Mouse (Mus musculus): Measurements from ENCODE around the gene Ncapd2. TPM values are rescaled to one million over a fixed set of nuclear protein-coding genes. Genes with fewer than 3 reads are reported as not detected.
A peak's percentile ranks its signal among the peaks of the same experiment; 100 is the strongest.

Gene Ncapd2
- polyA plus RNA-seq, 1 experiment: 383 TPM

DNA sequence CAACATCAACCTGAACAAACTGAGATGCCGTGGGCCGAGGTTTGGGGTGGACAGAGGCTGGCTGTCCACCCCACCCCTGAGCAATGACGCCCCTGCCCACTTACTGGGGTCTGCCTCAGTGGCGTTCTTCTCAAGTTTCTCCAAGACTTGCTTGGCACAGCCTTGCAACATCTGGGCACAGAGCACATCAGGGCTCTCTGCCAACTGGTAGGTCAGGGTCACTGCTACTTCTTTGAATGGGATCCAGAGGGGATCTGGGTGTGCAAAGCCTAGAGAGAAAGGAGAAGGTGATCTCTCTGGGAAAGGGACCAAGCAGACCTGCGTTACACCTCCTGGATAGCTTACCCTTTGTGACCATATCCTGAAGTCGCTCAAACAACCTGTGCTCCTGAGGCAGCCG, 18.2 kb downstream of the Ncapd2 start:
- peaks cover 83% of the 10 kb centered on the region for H3K36me3 ChIP-seq (ENCODE audit: control insufficient read depth, insufficient read depth, low read length, poor library complexity, severe bottlenecking)
- H3K27ac ChIP-seq (ENCODE audit: insufficient read depth, low read length): peak overlapping the region; percentile 43
- TF ChIP-seq EP300 (IDR thresholded peaks at IDR 0.05; ENCODE audit: insufficient read depth, low read depth, low read length): no peak
- no peak for TF ChIP-seq CTCF (IDR thresholded peaks at IDR 0.05; ENCODE audit: low read depth, low read length)
- no peak for TF ChIP-seq POLR2A (IDR thresholded peaks at IDR 0.05; ENCODE audit: insufficient read depth, low read length)
- peaks cover 10% of the 10 kb centered on the region for H3K4me1 ChIP-seq (ENCODE audit: control insufficient read depth, insufficient read depth, low read length)
- no peak overlapping the region for H3K9ac ChIP-seq (ENCODE audit: low read depth, poor library complexity, severe bottlenecking)
- H3K27me3 ChIP-seq (ENCODE audit: control insufficient read depth, insufficient read depth, low read length, poor library complexity, severe bottlenecking): no peaks in the 10 kb centered on the region
- no peaks in the 10 kb centered on the region for H3K9me3 ChIP-seq (replicated peaks; ENCODE audit: control insufficient read depth, insufficient read depth, low read length, poor library complexity, severe bottlenecking)
- no peak overlapping the region for H3K4me3 ChIP-seq (ENCODE audit: low read depth, low read length)

DNA sequence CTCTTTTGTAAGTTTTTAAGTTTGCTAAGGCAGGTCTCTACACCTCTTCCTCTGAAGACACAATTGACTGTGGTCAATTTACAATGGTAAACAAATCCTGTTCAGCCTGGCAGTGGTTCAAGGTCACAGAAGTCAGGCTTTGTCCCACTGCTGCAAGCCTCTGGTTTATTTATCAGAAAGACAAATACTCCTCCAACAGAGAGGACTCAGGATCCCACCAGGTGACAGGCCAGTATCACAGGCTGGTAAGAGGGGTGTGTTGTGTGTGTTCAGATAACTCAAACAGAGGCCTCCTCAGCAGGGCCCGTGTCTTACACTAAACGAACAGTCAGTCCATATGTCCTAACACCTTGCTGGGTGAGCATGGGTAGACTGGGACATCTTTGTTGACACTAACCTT, 19.0 kb downstream of the Ncapd2 start:
- H3K27me3 ChIP-seq (ENCODE audit: control insufficient read depth, insufficient read depth, low read length, poor library complexity, severe bottlenecking): no peaks in the 10 kb centered on the region
- H3K9me3 ChIP-seq (replicated peaks; ENCODE audit: control insufficient read depth, insufficient read depth, low read length, poor library complexity, severe bottlenecking): no peaks in the 10 kb centered on the region
- H3K4me1 ChIP-seq (ENCODE audit: control insufficient read depth, insufficient read depth, low read length): peaks cover 11% of the 10 kb centered on the region
- no peak overlapping the region for H3K4me3 ChIP-seq (ENCODE audit: low read depth, low read length)
- no peak for TF ChIP-seq EP300 (IDR thresholded peaks at IDR 0.05; ENCODE audit: insufficient read depth, low read depth, low read length)
- TF ChIP-seq CTCF (IDR thresholded peaks at IDR 0.05; ENCODE audit: low read depth, low read length): no peak
- no peak for TF ChIP-seq POLR2A (IDR thresholded peaks at IDR 0.05; ENCODE audit: insufficient read depth, low read length)
- H3K27ac ChIP-seq (ENCODE audit: insufficient read depth, low read length): peak overlapping the region; percentile 67
- no peak overlapping the region for H3K9ac ChIP-seq (ENCODE audit: low read depth, poor library complexity, severe bottlenecking)
- peaks cover 81% of the 10 kb centered on the region for H3K36me3 ChIP-seq (ENCODE audit: control insufficient read depth, insufficient read depth, low read length, poor library complexity, severe bottlenecking)

DNA sequence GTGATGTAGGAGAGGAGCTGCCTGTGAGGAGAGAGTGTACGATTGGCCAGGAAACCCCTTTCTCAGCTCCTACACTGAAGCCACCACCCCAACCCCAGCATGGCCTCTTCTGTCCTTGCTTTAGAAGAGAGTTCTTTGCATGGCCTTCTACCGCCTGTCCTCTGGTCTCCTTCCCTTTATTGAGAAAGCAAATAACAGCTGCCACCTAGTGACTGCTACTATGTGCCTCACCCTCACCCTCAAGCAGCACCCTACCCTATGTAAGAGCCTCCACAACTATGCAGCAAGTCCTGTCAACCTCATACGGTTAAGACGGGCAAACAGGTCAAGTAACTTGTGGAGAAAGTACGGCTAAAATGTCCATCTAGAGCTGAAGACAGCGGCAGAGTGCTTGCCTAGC, 21.3 kb downstream of the Ncapd2 start:
- no peak overlapping the region for H3K4me3 ChIP-seq (ENCODE audit: low read depth, low read length)
- TF ChIP-seq POLR2A (IDR thresholded peaks at IDR 0.05; ENCODE audit: insufficient read depth, low read length) (no peak), CTCF (IDR thresholded peaks at IDR 0.05; ENCODE audit: low read depth, low read length) (no peak), EP300 (IDR thresholded peaks at IDR 0.05; ENCODE audit: insufficient read depth, low read depth, low read length) (no peak)

GRCm38 (mm10) chr6:125168086-125168485, 23.4 kb downstream of the Ncapd2 start:
- Histone ChIP-seq H3K27ac (ENCODE audit: insufficient read depth, low read length) (peak overlapping the region; percentile 77; the same call in 1 of the 2 replicates), H3K27me3 (ENCODE audit: control insufficient read depth, insufficient read depth, low read length, poor library complexity, severe bottlenecking) (no peaks in the 10 kb centered on the region), H3K4me1 (ENCODE audit: control insufficient read depth, insufficient read depth, low read length) (peaks cover 8% of the 10 kb centered on the region), H3K36me3 (ENCODE audit: control insufficient read depth, insufficient read depth, low read length, poor library complexity, severe bottlenecking) (peaks cover 67% of the 10 kb centered on the region), H3K4me3 (ENCODE audit: low read depth, low read length) (no peak overlapping the region), H3K9ac (ENCODE audit: low read depth, poor library complexity, severe bottlenecking) (no peak overlapping the region), H3K9me3 (replicated peaks; ENCODE audit: control insufficient read depth, insufficient read depth, low read length, poor library complexity, severe bottlenecking) (no peaks in the 10 kb centered on the region)
- no peak for TF ChIP-seq CTCF (IDR thresholded peaks at IDR 0.05; ENCODE audit: low read depth, low read length)
- no peak for TF ChIP-seq POLR2A (IDR thresholded peaks at IDR 0.05; ENCODE audit: insufficient read depth, low read length)
- no peak for TF ChIP-seq EP300 (IDR thresholded peaks at IDR 0.05; ENCODE audit: insufficient read depth, low read depth, low read length)

More for the DNA sequence above, 21.3 kb downstream of the Ncapd2 start:
- H3K27ac ChIP-seq (ENCODE audit: insufficient read depth, low read length): no peak overlapping the region
- peaks cover 11% of the 10 kb centered on the region for H3K4me1 ChIP-seq (ENCODE audit: control insufficient read depth, insufficient read depth, low read length)
- no peak overlapping the region for H3K9ac ChIP-seq (ENCODE audit: low read depth, poor library complexity, severe bottlenecking)
- no peaks in the 10 kb centered on the region for H3K27me3 ChIP-seq (ENCODE audit: control insufficient read depth, insufficient read depth, low read length, poor library complexity, severe bottlenecking)
- peaks cover 59% of the 10 kb centered on the region for H3K36me3 ChIP-seq (ENCODE audit: control insufficient read depth, insufficient read depth, low read length, poor library complexity, severe bottlenecking)
- H3K9me3 ChIP-seq (replicated peaks; ENCODE audit: control insufficient read depth, insufficient read depth, low read length, poor library complexity, severe bottlenecking): no peaks in the 10 kb centered on the region

DNA sequence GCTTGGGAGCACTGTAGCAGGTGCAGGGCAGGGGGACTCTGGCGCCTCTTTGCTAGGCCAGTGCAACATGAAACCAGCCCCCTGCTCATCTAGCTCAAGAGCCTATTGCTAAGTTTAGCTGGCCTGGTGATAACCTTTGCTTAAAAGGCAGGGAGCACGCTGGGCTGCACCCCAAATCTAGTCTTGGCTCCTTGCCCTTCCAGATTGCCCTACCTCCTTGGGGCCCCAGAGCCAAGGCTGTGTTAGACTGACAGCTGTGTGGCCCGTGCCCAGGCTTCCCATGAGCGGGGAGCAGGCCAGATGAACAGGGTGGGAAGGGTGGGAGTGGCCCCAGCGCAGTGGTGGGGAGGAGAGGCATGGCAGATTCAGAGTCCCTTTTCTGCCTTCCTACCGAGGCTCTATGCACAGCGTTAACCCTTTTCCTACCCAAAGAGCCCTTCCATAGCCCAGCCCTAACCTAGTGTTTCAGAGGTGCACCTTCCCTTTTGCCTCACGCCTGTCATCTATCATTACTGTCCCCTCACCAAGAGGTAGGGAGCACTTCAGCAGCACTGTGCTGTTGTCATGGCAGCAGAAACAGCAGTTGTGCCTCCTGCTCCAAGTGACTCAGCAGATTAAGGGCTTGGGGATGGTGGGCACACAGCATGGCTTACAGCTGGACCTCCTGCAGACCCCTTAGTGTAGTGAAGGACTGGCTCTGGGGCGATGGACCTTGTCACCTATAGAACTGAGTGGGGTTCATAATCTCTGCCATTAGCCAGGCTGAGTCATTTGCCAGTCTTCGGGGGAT, 24.4 kb downstream of the Ncapd2 start:
- peak overlapping the region; percentile 87 for H3K9ac ChIP-seq (ENCODE audit: low read depth, poor library complexity, severe bottlenecking)
- peak overlapping the region; percentile 76 for H3K4me3 ChIP-seq (ENCODE audit: low read depth, low read length)
- TF ChIP-seq POLR2A (IDR thresholded peaks at IDR 0.05; ENCODE audit: insufficient read depth, low read length) (no peak), EP300 (IDR thresholded peaks at IDR 0.05; ENCODE audit: insufficient read depth, low read depth, low read length) (no peak), CTCF (IDR thresholded peaks at IDR 0.05; ENCODE audit: low read depth, low read length) (no peak)
- no peaks in the 10 kb centered on the region for H3K27me3 ChIP-seq (ENCODE audit: control insufficient read depth, insufficient read depth, low read length, poor library complexity, severe bottlenecking)
- peak overlapping the region; percentile 78 for H3K27ac ChIP-seq (ENCODE audit: insufficient read depth, low read length)
- H3K4me1 ChIP-seq (ENCODE audit: control insufficient read depth, insufficient read depth, low read length): peaks cover 8% of the 10 kb centered on the region
- H3K36me3 ChIP-seq (ENCODE audit: control insufficient read depth, insufficient read depth, low read length, poor library complexity, severe bottlenecking): peaks cover 68% of the 10 kb centered on the region
- no peaks in the 10 kb centered on the region for H3K9me3 ChIP-seq (replicated peaks; ENCODE audit: control insufficient read depth, insufficient read depth, low read length, poor library complexity, severe bottlenecking)

DNA sequence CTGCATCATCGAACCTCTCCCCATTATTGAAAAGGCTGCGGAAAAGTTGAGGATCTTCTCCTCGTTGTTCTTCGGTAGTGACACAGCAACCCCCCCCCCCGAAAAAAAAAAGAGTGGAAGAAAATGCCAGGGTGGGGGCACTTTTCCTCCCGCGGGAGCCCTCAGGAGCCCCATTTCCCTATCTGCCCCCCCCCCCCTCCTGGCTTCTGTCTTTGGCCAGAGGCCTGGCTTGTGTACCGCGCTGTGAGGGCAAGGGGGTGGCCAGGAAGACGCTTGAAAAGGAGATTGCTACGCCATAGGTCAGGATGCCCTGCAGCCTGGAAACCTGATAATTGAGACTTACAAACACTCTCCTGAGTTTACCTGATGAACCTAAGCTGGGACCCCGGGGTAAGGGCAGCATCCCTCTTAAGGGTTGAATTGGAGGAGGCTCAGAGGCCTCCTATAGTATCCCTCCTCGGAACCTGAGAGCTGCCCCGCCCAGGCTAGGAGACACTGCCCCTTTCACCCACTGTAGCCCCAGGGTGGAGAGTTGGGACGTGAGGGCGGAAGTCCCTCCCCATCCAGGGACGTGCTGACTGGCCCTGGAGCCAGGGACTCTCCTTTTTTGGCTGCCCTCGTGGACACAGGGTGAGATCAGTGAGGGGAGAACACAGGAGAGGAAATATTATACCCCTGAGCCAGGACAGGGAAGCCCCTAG, 25.3 kb downstream of the Ncapd2 start, which contains the start of gene Gapdh:
Gene Gapdh, minus strand, starts transcription at position 417 of the 701 bp plus-strand sequence.
- Histone ChIP-seq H3K9ac (ENCODE audit: low read depth, poor library complexity, severe bottlenecking) (peak within 1 kb of the TSS; percentile 87), H3K27me3 (ENCODE audit: control insufficient read depth, insufficient read depth, low read length, poor library complexity, severe bottlenecking) (no peaks in the 10 kb centered on the region), H3K9me3 (replicated peaks; ENCODE audit: control insufficient read depth, insufficient read depth, low read length, poor library complexity, severe bottlenecking) (no peaks in the 10 kb centered on the region), H3K36me3 (ENCODE audit: control insufficient read depth, insufficient read depth, low read length, poor library complexity, severe bottlenecking) (peaks cover 59% of the 10 kb centered on the region), H3K4me1 (ENCODE audit: control insufficient read depth, insufficient read depth, low read length) (peaks cover 5% of the 10 kb centered on the region), H3K27ac (ENCODE audit: insufficient read depth, low read length) (peak within 1 kb of the TSS; percentile 82), H3K4me3 (ENCODE audit: low read depth, low read length) (peak within 1 kb of the TSS; percentile 96)
- TF ChIP-seq CTCF (IDR thresholded peaks at IDR 0.05; ENCODE audit: low read depth, low read length) (no peak), EP300 (IDR thresholded peaks at IDR 0.05; ENCODE audit: insufficient read depth, low read depth, low read length) (no peak), POLR2A (IDR thresholded peaks at IDR 0.05; ENCODE audit: insufficient read depth, low read length) (no peak)

Measured in ES-Bruce4 (cell line).